Mouse (Mus musculus) kidney, postnatal 36 days (tissue): ENCODE results near the gene Dnmt1.

ENCODE experiments used
- DNase-seq, 2 experiments: peaks; one replicate each; pipeline ENCODE4 v3.0.0; 2021 to 2022; ENCODE audit warnings: mixed read lengths in 2 of 2

Gene Dnmt1

GRCm38 (mm10) chr9:20878041-20878709 lies 81.5 kb downstream of the Dnmt1 start:
- peak; percentile 100 for DNase-seq

- no peak for DNase-seq
Measured at GRCm38 (mm10) chr9:20877118-20878040, 82.3 kb downstream of the Dnmt1 start.

- DNase-seq, result no peak
Measured at GRCm38 (mm10) chr9:20876318-20877117, 83.2 kb downstream of the Dnmt1 start.

GRCm38 (mm10) chr9:20875021-20875790 lies 84.5 kb downstream of the Dnmt1 start:
- DNase-seq, result no peak

- no peak for DNase-seq
Measured at GRCm38 (mm10) chr9:20873521-20873920, 86.2 kb downstream of the Dnmt1 start.

GRCm38 (mm10) chr9:20872991-20873390 lies 86.7 kb downstream of the Dnmt1 start:
- no peak for DNase-seq

- no peak for DNase-seq
Measured at GRCm38 (mm10) chr9:20870211-20871173, 89.2 kb downstream of the Dnmt1 start.

GRCm38 (mm10) chr9:20869246-20869645 lies 90.4 kb downstream of the Dnmt1 start:
- no peak for DNase-seq

GRCm38 (mm10) chr9:20868448-20869001 lies 91.2 kb downstream of the Dnmt1 start, which contains the start of gene A230050P20Rik:
A230050P20Rik (plus strand) TSS chr9:20868642.
- DNase-seq, result peak; percentile 50 to 74

- DNase-seq, result peak in 1 of 2 experiments; percentile 20
Measured at GRCm38 (mm10) chr9:20866879-20867278, 92.8 kb downstream of the Dnmt1 start.

GRCm38 (mm10) chr9:20862225-20862624 lies 97.5 kb downstream of the Dnmt1 start:
- no peak for DNase-seq

GRCm38 (mm10) chr9:20861821-20862220 lies 97.9 kb downstream of the Dnmt1 start:
- peak; percentile 13 to 53 for DNase-seq

- DNase-seq, result no peak
Measured at GRCm38 (mm10) chr9:20859926-20860325, 99.8 kb downstream of the Dnmt1 start.
